Mouse (Mus musculus): ENCODE measurements at regions not wholly inside any gene's neighbourhood (a gene's known extent, or its start where the extent isn't known, plus 50 kb on each side); places are given as distances from the start of the nearest gene placed in this dataset.

GRCm38 (mm10) chr12:47406131-47406530 lies 587.4 kb upstream of the Nova1 start:
- Histone ChIP-seq H3K9me3 (ENCODE audit: control insufficient read depth, insufficient read depth, low read depth, low read length) (no peaks in the 10 kb centered on the region), H3K4me3 (ENCODE audit: insufficient read depth in 1 of 2, low read depth in 1 of 2, low read length in 2 of 2, poor library complexity in 1 of 2, severe bottlenecking in 1 of 2) (no peak overlapping the region), H3K36me3 (ENCODE audit: control insufficient read depth, insufficient read depth, low read length, poor library complexity, severe bottlenecking) (no peaks in the 10 kb centered on the region), H3K27ac (ENCODE audit: insufficient read depth, low read depth, low read length, poor library complexity, severe bottlenecking) (no peak overlapping the region), H3K9ac (ENCODE audit: insufficient read depth, low read depth, low read length, poor library complexity, severe bottlenecking) (no peak overlapping the region), H3K4me1 (ENCODE audit: control insufficient read depth in 2 of 2, insufficient read depth in 2 of 2, low read length in 2 of 2, poor library complexity in 1 of 2) (no peaks in the 10 kb centered on the region)
- TF ChIP-seq ZNF384 (IDR thresholded peaks at IDR 0.05; ENCODE audit: low read depth, low read length) (no peak), ZC3H11A (IDR thresholded peaks at IDR 0.05; ENCODE audit: borderline replicate concordance, low read depth, low read length) (no peak), HCFC1 (IDR thresholded peaks at IDR 0.05; ENCODE audit: borderline replicate concordance, insufficient read depth, low read length) (no peak), MAFK (IDR thresholded peaks at IDR 0.05; ENCODE audit: insufficient read depth, low read depth, low read length) (no peak), CHD2 (IDR thresholded peaks at IDR 0.05; ENCODE audit: low read depth, low read length) (no peak)
- no peak for DNase-seq (ENCODE audit: low read depth, low spot score)
- in situ Hi-C loops (cut with MboI; ENCODE audit: low sequenced_read_pairs in 2 of 2, unreplicated experiment in 2 of 2) = no loop called here

GRCm38 (mm10) chr12:47383225-47383624 lies 564.5 kb upstream of the Nova1 start:
- Histone ChIP-seq H3K9me3 (ENCODE audit: control insufficient read depth, insufficient read depth, low read depth, low read length) (no peaks in the 10 kb centered on the region), H3K9ac (ENCODE audit: insufficient read depth, low read depth, low read length, poor library complexity, severe bottlenecking) (no peak overlapping the region), H3K27ac (ENCODE audit: insufficient read depth, low read depth, low read length, poor library complexity, severe bottlenecking) (no peak overlapping the region), H3K4me3 (ENCODE audit: insufficient read depth in 1 of 2, low read depth in 1 of 2, low read length in 2 of 2, poor library complexity in 1 of 2, severe bottlenecking in 1 of 2) (no peak overlapping the region), H3K36me3 (ENCODE audit: control insufficient read depth, insufficient read depth, low read length, poor library complexity, severe bottlenecking) (no peaks in the 10 kb centered on the region), H3K4me1 (ENCODE audit: control insufficient read depth in 2 of 2, insufficient read depth in 2 of 2, low read length in 2 of 2, poor library complexity in 1 of 2) (no peaks in the 10 kb centered on the region)
- DNase-seq (ENCODE audit: low read depth, low spot score) = no peak
- in situ Hi-C loops (cut with MboI; ENCODE audit: low sequenced_read_pairs in 2 of 2, unreplicated experiment in 2 of 2) = no loop called here
- no peak for TF ChIP-seq ZC3H11A (IDR thresholded peaks at IDR 0.05; ENCODE audit: borderline replicate concordance, low read depth, low read length)
- no peak for TF ChIP-seq CHD2 (IDR thresholded peaks at IDR 0.05; ENCODE audit: low read depth, low read length)
- no peak for TF ChIP-seq ZNF384 (IDR thresholded peaks at IDR 0.05; ENCODE audit: low read depth, low read length)
- TF ChIP-seq HCFC1 (IDR thresholded peaks at IDR 0.05; ENCODE audit: borderline replicate concordance, insufficient read depth, low read length) = no peak
- no peak for TF ChIP-seq MAFK (IDR thresholded peaks at IDR 0.05; ENCODE audit: insufficient read depth, low read depth, low read length)

- Histone ChIP-seq H3K9ac (ENCODE audit: insufficient read depth, low read depth, low read length, poor library complexity, severe bottlenecking) (no peak overlapping the region), H3K36me3 (ENCODE audit: control insufficient read depth, insufficient read depth, low read length, poor library complexity, severe bottlenecking) (no peaks in the 10 kb centered on the region), H3K4me3 (ENCODE audit: insufficient read depth in 1 of 2, low read depth in 1 of 2, low read length in 2 of 2, poor library complexity in 1 of 2, severe bottlenecking in 1 of 2) (no peak overlapping the region), H3K4me1 (ENCODE audit: control insufficient read depth in 2 of 2, insufficient read depth in 2 of 2, low read length in 2 of 2, poor library complexity in 1 of 2) (no peaks in the 10 kb centered on the region), H3K27ac (ENCODE audit: insufficient read depth, low read depth, low read length, poor library complexity, severe bottlenecking) (no peak overlapping the region), H3K9me3 (ENCODE audit: control insufficient read depth, insufficient read depth, low read depth, low read length) (no peaks in the 10 kb centered on the region)
- no peak for DNase-seq (ENCODE audit: low read depth, low spot score)
- TF ChIP-seq MAFK (IDR thresholded peaks at IDR 0.05; ENCODE audit: insufficient read depth, low read depth, low read length) (no peak), HCFC1 (IDR thresholded peaks at IDR 0.05; ENCODE audit: borderline replicate concordance, insufficient read depth, low read length) (no peak), ZC3H11A (IDR thresholded peaks at IDR 0.05; ENCODE audit: borderline replicate concordance, low read depth, low read length) (no peak), ZNF384 (IDR thresholded peaks at IDR 0.05; ENCODE audit: low read depth, low read length) (no peak), CHD2 (IDR thresholded peaks at IDR 0.05; ENCODE audit: low read depth, low read length) (no peak)
- in situ Hi-C loops (cut with MboI; ENCODE audit: low sequenced_read_pairs in 2 of 2, unreplicated experiment in 2 of 2) = no loop called here
These were observed 534.5 kb upstream of the Nova1 start for GRCm38 (mm10) chr12:47353269-47353668.

GRCm38 (mm10) chr12:47351229-47351628 lies 532.5 kb upstream of the Nova1 start:
- no peak overlapping the region for H3K4me3 ChIP-seq (ENCODE audit: insufficient read depth in 1 of 2, low read depth in 1 of 2, low read length in 2 of 2, poor library complexity in 1 of 2, severe bottlenecking in 1 of 2)
- H3K9ac ChIP-seq (ENCODE audit: insufficient read depth, low read depth, low read length, poor library complexity, severe bottlenecking) = no peak overlapping the region
- in situ Hi-C loops (cut with MboI; ENCODE audit: low sequenced_read_pairs in 2 of 2, unreplicated experiment in 2 of 2) = no loop called here
- no peak overlapping the region for H3K27ac ChIP-seq (ENCODE audit: insufficient read depth, low read depth, low read length, poor library complexity, severe bottlenecking)
- no peaks in the 10 kb centered on the region for H3K4me1 ChIP-seq (ENCODE audit: control insufficient read depth in 2 of 2, insufficient read depth in 2 of 2, low read length in 2 of 2, poor library complexity in 1 of 2)
- H3K36me3 ChIP-seq (ENCODE audit: control insufficient read depth, insufficient read depth, low read length, poor library complexity, severe bottlenecking) = no peaks in the 10 kb centered on the region
- no peaks in the 10 kb centered on the region for H3K9me3 ChIP-seq (ENCODE audit: control insufficient read depth, insufficient read depth, low read depth, low read length)
- TF ChIP-seq ZNF384 (IDR thresholded peaks at IDR 0.05; ENCODE audit: low read depth, low read length) = no peak
- TF ChIP-seq MAFK (IDR thresholded peaks at IDR 0.05; ENCODE audit: insufficient read depth, low read depth, low read length) = no peak
- no peak for TF ChIP-seq CHD2 (IDR thresholded peaks at IDR 0.05; ENCODE audit: low read depth, low read length)
- no peak for TF ChIP-seq ZC3H11A (IDR thresholded peaks at IDR 0.05; ENCODE audit: borderline replicate concordance, low read depth, low read length)
- TF ChIP-seq HCFC1 (IDR thresholded peaks at IDR 0.05; ENCODE audit: borderline replicate concordance, insufficient read depth, low read length) = no peak
- no peak for DNase-seq (ENCODE audit: low read depth, low spot score)

- in situ Hi-C loops (cut with MboI; ENCODE audit: low sequenced_read_pairs in 2 of 2, unreplicated experiment in 2 of 2) = no loop called here
- Histone ChIP-seq H3K9me3 (ENCODE audit: control insufficient read depth, insufficient read depth, low read depth, low read length) (no peaks in the 10 kb centered on the region), H3K27ac (ENCODE audit: insufficient read depth, low read depth, low read length, poor library complexity, severe bottlenecking) (no peak overlapping the region), H3K36me3 (ENCODE audit: control insufficient read depth, insufficient read depth, low read length, poor library complexity, severe bottlenecking) (no peaks in the 10 kb centered on the region), H3K4me3 (ENCODE audit: insufficient read depth in 1 of 2, low read depth in 1 of 2, low read length in 2 of 2, poor library complexity in 1 of 2, severe bottlenecking in 1 of 2) (no peak overlapping the region), H3K9ac (ENCODE audit: insufficient read depth, low read depth, low read length, poor library complexity, severe bottlenecking) (no peak overlapping the region), H3K4me1 (ENCODE audit: control insufficient read depth in 2 of 2, insufficient read depth in 2 of 2, low read length in 2 of 2, poor library complexity in 1 of 2) (no peaks in the 10 kb centered on the region)
- DNase-seq (ENCODE audit: low read depth, low spot score) = peak; percentile 21
- TF ChIP-seq HCFC1 (IDR thresholded peaks at IDR 0.05; ENCODE audit: borderline replicate concordance, insufficient read depth, low read length) (no peak), CHD2 (IDR thresholded peaks at IDR 0.05; ENCODE audit: low read depth, low read length) (no peak), ZC3H11A (IDR thresholded peaks at IDR 0.05; ENCODE audit: borderline replicate concordance, low read depth, low read length) (0 out of 2 replicates have a peak, but pooled peaks have one; percentile 4), ZNF384 (IDR thresholded peaks at IDR 0.05; ENCODE audit: low read depth, low read length) (no peak), MAFK (IDR thresholded peaks at IDR 0.05; ENCODE audit: insufficient read depth, low read depth, low read length) (no peak)
These were observed 494.7 kb upstream of the Nova1 start for GRCm38 (mm10) chr12:47313413-47313812.

Data from ES-E14 (cell line).